Mouse (Mus musculus) megakaryocyte, embryonic 14.5 days (primary cell): ENCODE measurements around the gene B3gnt9.

Experiments
- FLI1 ChIP-seq: IDR thresholded peaks from 2 replicates; pipeline ENCODE4 v1.6.1; 2012; ENCODE audit warnings: low read length, inconsistent platforms, mixed read lengths
- GATA1 ChIP-seq: IDR thresholded peaks from 3 replicates; pipeline ENCODE4 v1.6.1; 2012; ENCODE audit warnings: mixed read lengths, low read length, inconsistent platforms, borderline replicate concordance

- TF ChIP-seq GATA1, result no peak
- no peak for TF ChIP-seq FLI1
These were observed 15.9 kb upstream of the B3gnt9 start for GRCm38 (mm10) chr8:105270916-105271186.
